Mouse (Mus musculus): ENCODE data around the gene Nupl2. TPM values are rescaled to one million over a fixed set of nuclear protein-coding genes. Genes with fewer than 3 reads are reported as not detected.

Gene Nupl2
- 13.8 and 15.1 TPM in 2 replicates for polyA plus RNA-seq (2014; fragmentation: Nextera tagmentation; extraction: Ambion mirVana)

- ATAC-seq, result peak; percentile 99
- Histone ChIP-seq H3K4me1 (ENCODE audit: control insufficient read depth, insufficient read depth, low read length) (peaks cover 6% of the 10 kb centered on the region; the same call in 1 of the 2 replicates), H3K27ac (ENCODE audit: low read depth, low read length) (peak within 1 kb of the TSS; percentile 53), H3K4me2 (ENCODE audit: low read length) (peak within 1 kb of the TSS; percentile 71), H3K4me3 (ENCODE audit: low read depth, low read length) (peak within 1 kb of the TSS; percentile 78), H3K36me3 (ENCODE audit: control insufficient read depth, insufficient read depth, low read length) (peaks cover 18% of the 10 kb centered on the region), H3K9me3 (replicated peaks; ENCODE audit: control insufficient read depth, low read length) (no peaks in the 10 kb centered on the region), H3K9ac (ENCODE audit: low read length) (peak within 1 kb of the TSS; percentile 97), H3K27me3 (replicated peaks; ENCODE audit: control insufficient read depth, insufficient read depth, low read length) (no peaks in the 10 kb centered on the region)
- peak; percentile 98 for DNase-seq (ENCODE audit: low spot score)
- under 1% methylated on average over 52 of the region's 52 CpGs for WGBS
Measured at GRCm38 (mm10) chr5:24164789-24165445, at the start of gene Nupl2. Gene Nupl2 (plus strand): TSS chr5:24164963.

- DNase-seq (ENCODE audit: low spot score) (peak; percentile 56), ATAC-seq (peak; percentile 49; the same call in 1 of the 2 replicates)
- H3K4me1 ChIP-seq (ENCODE audit: control insufficient read depth, insufficient read depth, low read length), result peaks cover 20% of the 10 kb centered on the region
- no peak overlapping the region for H3K4me2 ChIP-seq (ENCODE audit: low read length)
- WGBS, result 80% methylated on average over 2 of the region's 2 CpGs
- H3K4me3 ChIP-seq (ENCODE audit: low read depth, low read length), result no peak overlapping the region
- H3K9ac ChIP-seq (ENCODE audit: low read length), result no peak overlapping the region
- no peaks in the 10 kb centered on the region for H3K27me3 ChIP-seq (replicated peaks; ENCODE audit: control insufficient read depth, insufficient read depth, low read length)
- H3K36me3 ChIP-seq (ENCODE audit: control insufficient read depth, insufficient read depth, low read length), result peaks cover 5% of the 10 kb centered on the region; the same call in 1 of the 2 replicates
- H3K9me3 ChIP-seq (replicated peaks; ENCODE audit: control insufficient read depth, low read length), result no peaks in the 10 kb centered on the region
- no peak overlapping the region for H3K27ac ChIP-seq (ENCODE audit: low read depth, low read length)
Measured at GRCm38 (mm10) chr5:24122221-24122620, 42.5 kb upstream of the Nupl2 start.

- peak overlapping the region; percentile 74 for H3K27ac ChIP-seq (ENCODE audit: low read depth, low read length)
- H3K9ac ChIP-seq (ENCODE audit: low read length), result peak overlapping the region; percentile 35; the same call in 1 of the 2 replicates
- WGBS, result 11% methylated on average over 1 of the region's 1 CpGs
- DNase-seq (ENCODE audit: low spot score), result peak; percentile 52
- peaks cover 20% of the 10 kb centered on the region for H3K4me1 ChIP-seq (ENCODE audit: control insufficient read depth, insufficient read depth, low read length)
- no peak overlapping the region for H3K4me2 ChIP-seq (ENCODE audit: low read length)
- peak; percentile 87 for ATAC-seq
- H3K36me3 ChIP-seq (ENCODE audit: control insufficient read depth, insufficient read depth, low read length), result 0 out of 2 replicates have a peak, but pooled peaks cover 2% of the 10 kb centered on the region
- H3K4me3 ChIP-seq (ENCODE audit: low read depth, low read length), result no peak overlapping the region
- no peaks in the 10 kb centered on the region for H3K9me3 ChIP-seq (replicated peaks; ENCODE audit: control insufficient read depth, low read length)
- H3K27me3 ChIP-seq (replicated peaks; ENCODE audit: control insufficient read depth, insufficient read depth, low read length), result no peaks in the 10 kb centered on the region
Measured at GRCm38 (mm10) chr5:24124175-24124574, 40.6 kb upstream of the Nupl2 start.

- Histone ChIP-seq H3K36me3 (ENCODE audit: control insufficient read depth, insufficient read depth, low read length) (0 out of 2 replicates have a peak, but pooled peaks cover 2% of the 10 kb centered on the region), H3K4me3 (ENCODE audit: low read depth, low read length) (no peak overlapping the region), H3K9me3 (replicated peaks; ENCODE audit: control insufficient read depth, low read length) (no peaks in the 10 kb centered on the region), H3K9ac (ENCODE audit: low read length) (no peak overlapping the region), H3K4me1 (ENCODE audit: control insufficient read depth, insufficient read depth, low read length) (peaks cover 20% of the 10 kb centered on the region), H3K27me3 (replicated peaks; ENCODE audit: control insufficient read depth, insufficient read depth, low read length) (no peaks in the 10 kb centered on the region), H3K27ac (ENCODE audit: low read depth, low read length) (0 out of 2 replicates have a peak overlapping the region, but pooled peaks have one; percentile 74), H3K4me2 (ENCODE audit: low read length) (no peak overlapping the region)
- 24% methylated on average over 3 of the region's 3 CpGs for WGBS
- DNase-seq (ENCODE audit: low spot score) (no peak), ATAC-seq (peak; percentile 66)
Measured at GRCm38 (mm10) chr5:24124579-24125276, 40.0 kb upstream of the Nupl2 start.

GRCm38 (mm10) chr5:24125910-24126636, 38.7 kb upstream of the Nupl2 start:
- H3K4me3 ChIP-seq (ENCODE audit: low read depth, low read length), result no peak overlapping the region
- 7% methylated on average over 1 of the region's 1 CpGs for WGBS
- no peak for ATAC-seq
- peaks cover 20% of the 10 kb centered on the region for H3K4me1 ChIP-seq (ENCODE audit: control insufficient read depth, insufficient read depth, low read length)
- no peaks in the 10 kb centered on the region for H3K27me3 ChIP-seq (replicated peaks; ENCODE audit: control insufficient read depth, insufficient read depth, low read length)
- H3K27ac ChIP-seq (ENCODE audit: low read depth, low read length), result no peak overlapping the region
- DNase-seq (ENCODE audit: low spot score), result no peak
- peaks cover 5% of the 10 kb centered on the region; the same call in 1 of the 2 replicates for H3K36me3 ChIP-seq (ENCODE audit: control insufficient read depth, insufficient read depth, low read length)
- no peak overlapping the region for H3K4me2 ChIP-seq (ENCODE audit: low read length)
- no peaks in the 10 kb centered on the region for H3K9me3 ChIP-seq (replicated peaks; ENCODE audit: control insufficient read depth, low read length)
- H3K9ac ChIP-seq (ENCODE audit: low read length), result no peak overlapping the region

- H3K27ac ChIP-seq (ENCODE audit: low read depth, low read length), result no peak overlapping the region
- H3K36me3 ChIP-seq (ENCODE audit: control insufficient read depth, insufficient read depth, low read length), result peaks cover 11% of the 10 kb centered on the region
- no peak overlapping the region for H3K4me3 ChIP-seq (ENCODE audit: low read depth, low read length)
- ATAC-seq, result no peak
- 83% methylated on average over 4 of the region's 4 CpGs for WGBS
- peaks cover 20% of the 10 kb centered on the region for H3K4me1 ChIP-seq (ENCODE audit: control insufficient read depth, insufficient read depth, low read length)
- H3K4me2 ChIP-seq (ENCODE audit: low read length), result no peak overlapping the region
- DNase-seq (ENCODE audit: low spot score), result no peak
- H3K9ac ChIP-seq (ENCODE audit: low read length), result no peak overlapping the region
- no peaks in the 10 kb centered on the region for H3K9me3 ChIP-seq (replicated peaks; ENCODE audit: control insufficient read depth, low read length)
- no peaks in the 10 kb centered on the region for H3K27me3 ChIP-seq (replicated peaks; ENCODE audit: control insufficient read depth, insufficient read depth, low read length)
Measured at GRCm38 (mm10) chr5:24126967-24127366, 37.8 kb upstream of the Nupl2 start.

GRCm38 (mm10) chr5:24146964-24147363, 17.8 kb upstream of the Nupl2 start:
- H3K9me3 ChIP-seq (replicated peaks; ENCODE audit: control insufficient read depth, low read length), result no peaks in the 10 kb centered on the region
- no peak overlapping the region for H3K4me3 ChIP-seq (ENCODE audit: low read depth, low read length)
- no peak overlapping the region for H3K4me2 ChIP-seq (ENCODE audit: low read length)
- no peaks in the 10 kb centered on the region for H3K27me3 ChIP-seq (replicated peaks; ENCODE audit: control insufficient read depth, insufficient read depth, low read length)
- no peaks in the 10 kb centered on the region for H3K4me1 ChIP-seq (ENCODE audit: control insufficient read depth, insufficient read depth, low read length)
- DNase-seq (ENCODE audit: low spot score) (no peak), ATAC-seq (no peak)
- WGBS, result 93% methylated on average over 5 of the region's 5 CpGs
- no peak overlapping the region for H3K27ac ChIP-seq (ENCODE audit: low read depth, low read length)
- H3K9ac ChIP-seq (ENCODE audit: low read length), result no peak overlapping the region
- H3K36me3 ChIP-seq (ENCODE audit: control insufficient read depth, insufficient read depth, low read length), result peaks cover 73% of the 10 kb centered on the region

- H3K36me3 ChIP-seq (ENCODE audit: control insufficient read depth, insufficient read depth, low read length), result peaks cover 63% of the 10 kb centered on the region
- H3K4me2 ChIP-seq (ENCODE audit: low read length), result no peak overlapping the region
- no peaks in the 10 kb centered on the region for H3K4me1 ChIP-seq (ENCODE audit: control insufficient read depth, insufficient read depth, low read length)
- no peak overlapping the region for H3K27ac ChIP-seq (ENCODE audit: low read depth, low read length)
- H3K9me3 ChIP-seq (replicated peaks; ENCODE audit: control insufficient read depth, low read length), result no peaks in the 10 kb centered on the region
- no peak for ATAC-seq
- no peaks in the 10 kb centered on the region for H3K27me3 ChIP-seq (replicated peaks; ENCODE audit: control insufficient read depth, insufficient read depth, low read length)
- no peak overlapping the region for H3K4me3 ChIP-seq (ENCODE audit: low read depth, low read length)
- no peak for DNase-seq (ENCODE audit: low spot score)
- no peak overlapping the region for H3K9ac ChIP-seq (ENCODE audit: low read length)
Measured at GRCm38 (mm10) chr5:24152199-24152598, 12.6 kb upstream of the Nupl2 start.
